Mouse (Mus musculus): ENCODE results near the gene Zp3. TPM values are rescaled to one million over a fixed set of nuclear protein-coding genes. Genes with fewer than 3 reads are reported as not detected.

The Zp3 gene
- not detected in 4 replicates for total RNA-seq (2023; ENCODE audit: inconsistent age)

DNA sequence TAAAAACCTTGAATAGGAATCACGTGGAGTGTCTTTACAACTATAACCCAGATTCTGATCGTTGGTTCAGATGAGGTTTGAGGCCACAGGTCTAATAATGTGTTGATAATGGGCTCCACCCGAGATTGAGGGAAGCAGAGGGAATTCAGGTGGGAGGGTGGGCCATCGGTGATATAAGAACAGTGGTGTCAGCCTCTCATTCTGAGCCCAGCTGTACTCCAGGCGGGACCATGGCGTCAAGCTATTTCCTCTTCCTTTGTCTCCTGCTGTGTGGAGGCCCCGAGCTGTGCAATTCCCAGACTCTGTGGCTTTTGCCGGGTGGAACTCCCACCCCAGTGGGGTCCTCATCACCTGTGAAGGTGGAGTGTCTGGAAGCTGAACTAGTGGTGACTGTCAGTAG, at the start of gene Zp3:
Gene Zp3 (plus strand): TSS at position 196 of the 400 bp plus-strand sequence.

DNA sequence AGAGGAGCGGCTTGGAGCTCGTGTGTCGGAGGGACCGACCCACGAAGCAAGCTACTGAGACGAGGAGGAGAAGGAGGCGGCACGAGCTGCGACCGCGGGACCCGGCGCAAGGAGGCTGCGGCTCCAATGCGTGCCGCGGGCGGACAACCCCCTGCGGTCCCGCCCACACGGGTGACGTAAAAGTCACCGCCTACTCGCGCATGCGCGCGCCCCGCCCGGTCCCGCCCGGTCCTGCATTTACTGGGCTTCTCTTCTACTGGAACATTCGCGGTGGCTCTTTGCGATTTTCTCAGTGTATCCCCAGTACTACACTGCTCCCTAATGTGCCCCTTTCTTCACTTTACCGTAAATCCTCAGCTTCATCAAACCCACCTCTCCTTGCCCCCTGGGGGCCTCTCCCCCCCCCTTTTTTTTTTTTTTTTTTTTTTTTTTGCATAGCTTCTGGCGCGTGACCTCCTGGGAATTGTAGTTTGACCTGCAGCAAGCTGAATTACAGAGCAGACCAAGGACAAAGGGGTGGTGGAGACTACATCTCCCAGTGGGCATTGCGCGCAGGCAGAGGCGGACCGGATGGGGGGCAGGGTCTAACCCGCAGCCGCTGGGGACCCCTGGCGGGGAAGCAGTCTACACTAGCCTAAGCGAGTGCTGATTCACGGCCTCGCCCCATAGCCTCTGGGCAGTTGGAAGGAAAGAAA, 45.3 kb upstream of the Zp3 start, which contains the start of gene Ywhag:
Gene Ywhag (minus strand): TSS at position 136 of the 695 bp plus-strand sequence.

DNA sequence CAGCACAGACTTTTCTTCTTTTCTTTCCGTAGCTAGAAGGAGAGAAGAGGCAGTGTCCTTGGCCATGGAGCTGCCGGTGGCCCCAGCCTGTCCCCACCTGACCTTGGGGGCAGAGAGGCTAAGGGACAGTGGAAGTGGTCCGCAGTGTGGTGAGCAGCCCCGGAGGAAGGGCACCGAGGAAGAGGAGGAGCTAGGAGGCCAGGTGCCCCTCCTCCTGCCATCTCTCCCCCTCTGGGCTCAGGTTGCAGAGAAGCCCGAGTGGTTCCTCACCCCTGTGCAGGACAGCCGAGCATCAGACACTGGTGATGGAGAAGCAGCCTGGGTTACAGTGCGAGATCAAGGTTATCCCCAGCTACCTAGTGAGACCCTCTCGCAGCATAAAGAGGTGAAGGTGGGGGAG, 5.5 kb upstream of the Zp3 start, which contains the start of gene Ssc4d:
Gene Ssc4d (minus strand): TSS at position 167 of the 400 bp plus-strand sequence.

DNA sequence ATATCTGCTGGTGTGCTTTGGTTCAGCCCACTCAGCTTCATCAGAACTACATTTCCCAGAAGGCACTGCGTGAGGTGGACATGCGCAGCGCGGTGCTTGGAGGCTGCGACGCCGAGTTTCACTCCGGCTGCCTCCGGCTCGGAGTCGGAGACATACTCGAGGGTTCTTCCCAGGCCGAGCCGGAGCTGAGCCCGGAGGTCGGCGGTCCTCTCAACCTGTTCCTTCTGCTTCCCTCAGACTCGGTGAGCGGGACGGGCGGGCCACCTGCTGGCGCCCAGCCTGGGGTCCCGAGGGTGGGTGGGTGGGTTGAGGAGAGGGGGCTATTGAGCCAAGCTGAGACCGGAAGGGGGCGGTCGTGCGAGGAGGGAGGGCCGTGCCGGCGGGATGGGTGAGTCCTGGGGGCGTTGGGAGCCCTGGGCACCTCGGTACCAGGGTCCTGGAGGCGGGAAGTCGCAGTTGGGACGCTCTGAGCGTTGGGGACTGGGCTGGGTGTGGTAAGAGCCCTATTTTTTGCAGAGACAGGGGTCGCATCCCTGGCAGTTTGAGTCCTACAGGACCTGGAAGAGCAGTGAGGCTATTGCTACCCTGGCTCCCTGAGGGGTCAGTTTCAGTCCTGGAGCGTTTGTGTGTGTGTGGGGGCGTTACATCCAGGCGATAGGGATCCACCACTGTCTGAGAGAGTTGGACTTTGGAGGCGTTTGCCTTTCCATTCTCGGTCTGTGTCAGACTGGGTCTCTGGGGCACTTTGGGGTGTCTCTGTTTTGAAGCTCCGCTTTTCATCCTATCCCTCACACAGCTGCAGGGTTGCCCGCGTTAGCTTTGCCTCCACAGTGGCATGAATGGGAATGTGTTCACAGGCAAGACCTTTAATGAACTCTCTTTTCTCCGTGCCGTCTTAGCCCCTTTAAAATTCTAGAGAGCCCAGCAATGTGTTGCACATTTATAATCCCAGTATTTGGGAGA, 15.1 kb downstream of the Zp3 start, which contains the start of gene Dtx2:
Gene Dtx2 (plus strand): TSS at position 76 of the 963 bp plus-strand sequence.

Other genes with a start within 250 kb of the Zp3 start
- gene Tmem120a, start 235.7 kb upstream of the Zp3 start, total RNA-seq (2023; ENCODE audit: inconsistent age): 10.8 to 16.8 TPM (median 15.2 TPM) in 4 replicates
- 0.42 TPM in 1 of 4 replicates, not detected in the others for gene Styxl1, start 201.7 kb upstream of the Zp3 start, total RNA-seq (2023; ENCODE audit: inconsistent age)
- 140 to 166 TPM (median 157 TPM) in 4 replicates for gene Mdh2, start 201.6 kb upstream of the Zp3 start, total RNA-seq (2023; ENCODE audit: inconsistent age)
- not detected in 4 replicates for gene Srrm3, start 173.2 kb upstream of the Zp3 start, total RNA-seq (2023; ENCODE audit: inconsistent age)
- gene Hspb1, start 92.2 kb upstream of the Zp3 start, total RNA-seq (2023; ENCODE audit: inconsistent age): 1.4 to 5.8 TPM (median 3.1 TPM) in 4 replicates
- 75.8 to 90.5 TPM (median 86.6 TPM) in 4 replicates for gene Ywhag, start 45.5 kb upstream of the Zp3 start, total RNA-seq (2023; ENCODE audit: inconsistent age)
- gene Ssc4d, start 5.6 kb upstream of the Zp3 start, total RNA-seq (2023; ENCODE audit: inconsistent age): 0.58 to 1.0 TPM (median 0.72 TPM) in 3 of 4 replicates, not detected in the other
- 32.4 to 36.4 TPM (median 34.3 TPM) in 4 replicates for gene Dtx2, start 14.7 kb downstream of the Zp3 start, total RNA-seq (2023; ENCODE audit: inconsistent age)
- gene Upk3b, start 58.4 kb downstream of the Zp3 start, total RNA-seq (2023; ENCODE audit: inconsistent age): 0.29 to 0.83 TPM (median 0.63 TPM) in 4 replicates
- gene Upk3bl, start 74.4 kb downstream of the Zp3 start, total RNA-seq (2023; ENCODE audit: inconsistent age): not detected in 4 replicates
- gene Rasa4, start 103.8 kb downstream of the Zp3 start, total RNA-seq (2023; ENCODE audit: inconsistent age): 14.2 to 20.5 TPM (median 19.1 TPM) in 4 replicates
- 57.3 to 80.7 TPM (median 72.8 TPM) in 4 replicates for gene Polr2j, start 136.5 kb downstream of the Zp3 start, total RNA-seq (2023; ENCODE audit: inconsistent age)
- 27.3 to 31.5 TPM (median 29.4 TPM) in 4 replicates for gene Lrwd1, start 156.0 kb downstream of the Zp3 start, total RNA-seq (2023; ENCODE audit: inconsistent age)
- 12.0 to 14.7 TPM (median 12.5 TPM) in 4 replicates for gene Alkbh4, start 156.0 kb downstream of the Zp3 start, total RNA-seq (2023; ENCODE audit: inconsistent age)
- 54.0 to 57.6 TPM (median 55.1 TPM) in 4 replicates for gene Orai2, start 190.6 kb downstream of the Zp3 start, total RNA-seq (2023; ENCODE audit: inconsistent age)
- 29.1 to 35.6 TPM (median 31.5 TPM) in 4 replicates for gene Prkrip1, start 218.9 kb downstream of the Zp3 start, total RNA-seq (2023; ENCODE audit: inconsistent age)

Measured in B cell, adult (primary cell).